Mouse (Mus musculus): ENCODE data around the gene Vmn2r93.

Vmn2r93 gene

DNA sequence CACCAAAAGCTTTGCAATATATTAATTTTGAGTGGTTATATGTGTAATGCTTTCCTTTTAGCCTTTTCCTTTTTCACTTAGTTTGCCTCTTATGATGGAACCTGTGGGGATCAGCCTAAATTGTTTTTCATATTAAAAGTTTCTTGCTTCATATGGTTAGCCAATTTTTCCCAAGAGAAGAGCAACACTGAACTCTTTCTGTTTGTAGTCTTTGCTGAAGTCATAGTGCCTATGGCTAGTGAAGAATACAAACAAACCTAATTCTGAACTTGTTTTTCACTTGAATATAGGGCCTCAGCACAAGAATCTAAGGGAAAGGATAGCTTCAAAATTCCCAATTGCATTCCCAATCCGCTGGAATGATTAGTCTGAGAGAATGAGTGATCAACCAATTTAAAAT, at the start of gene Vmn2r93:
Vmn2r93 (plus strand) TSS at position 301 of the 400 bp plus-strand sequence.
- no peak for DNase-seq (ENCODE audit: low spot score in 2 of 2)

DNA sequence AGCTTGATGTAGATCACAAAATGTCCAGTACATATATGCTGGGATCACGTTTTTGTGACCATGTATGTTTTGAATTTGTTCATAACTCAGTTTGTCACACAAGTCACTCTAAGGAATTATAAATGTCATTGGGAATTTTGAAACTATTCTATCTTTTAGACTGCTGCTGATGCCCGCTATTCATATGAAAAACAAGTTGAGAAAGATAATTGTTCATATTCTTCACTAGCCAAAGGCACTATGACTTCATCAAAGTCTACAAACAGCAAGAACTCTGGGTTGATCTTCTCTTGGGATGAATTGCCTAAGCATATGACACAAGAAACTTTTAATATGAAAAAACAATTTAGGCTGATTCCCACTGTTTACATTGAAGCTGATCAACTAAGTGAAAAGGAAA, 20.2 kb upstream of the Vmn2r93 start, which contains the start of gene Vmn2r94:
Vmn2r94 (minus strand) TSS at position 101 of the 400 bp plus-strand sequence.
- DNase-seq (ENCODE audit: low spot score in 2 of 2) = no peak

DNA sequence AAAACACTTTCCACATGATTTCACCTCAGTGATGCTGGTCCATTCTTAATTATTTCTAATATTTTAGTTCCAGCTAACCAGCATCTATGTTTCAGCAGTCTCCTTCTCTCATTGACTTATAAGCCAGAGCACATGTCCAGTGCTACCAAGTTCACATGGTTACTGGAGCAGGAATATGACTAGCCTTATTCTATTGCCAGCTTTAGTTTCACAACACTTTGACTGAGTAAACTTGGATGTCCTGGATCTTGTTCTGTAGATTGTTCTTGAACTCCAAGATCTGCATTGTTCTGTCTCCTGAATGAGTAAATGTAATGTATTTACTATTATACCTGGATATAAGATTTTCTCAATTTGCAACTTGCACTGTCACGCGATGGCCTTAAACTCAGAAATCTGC, 25.1 kb downstream of the Vmn2r93 start:
- no peak for DNase-seq (ENCODE audit: low spot score in 2 of 2)

DNA sequence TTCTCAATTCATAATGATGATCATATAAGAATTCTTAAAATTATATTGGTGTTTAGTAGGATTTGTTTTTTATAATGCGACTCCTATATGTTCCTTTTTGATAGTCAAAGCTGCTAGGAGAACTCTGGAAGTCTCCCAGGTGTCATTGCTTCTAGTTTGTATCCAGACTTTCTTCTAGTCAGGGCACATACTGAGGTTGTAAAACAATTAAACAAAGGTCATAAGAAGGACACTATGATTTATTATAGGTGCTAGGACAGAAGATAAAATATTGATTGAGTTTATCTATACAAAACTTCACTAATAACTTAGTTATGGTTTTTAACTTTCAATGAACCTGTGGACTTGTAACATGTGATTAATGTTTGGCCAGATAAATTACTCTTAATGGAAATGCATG, 62.1 kb downstream of the Vmn2r93 start:
- no peak for DNase-seq (ENCODE audit: low spot score in 2 of 2)

DNA sequence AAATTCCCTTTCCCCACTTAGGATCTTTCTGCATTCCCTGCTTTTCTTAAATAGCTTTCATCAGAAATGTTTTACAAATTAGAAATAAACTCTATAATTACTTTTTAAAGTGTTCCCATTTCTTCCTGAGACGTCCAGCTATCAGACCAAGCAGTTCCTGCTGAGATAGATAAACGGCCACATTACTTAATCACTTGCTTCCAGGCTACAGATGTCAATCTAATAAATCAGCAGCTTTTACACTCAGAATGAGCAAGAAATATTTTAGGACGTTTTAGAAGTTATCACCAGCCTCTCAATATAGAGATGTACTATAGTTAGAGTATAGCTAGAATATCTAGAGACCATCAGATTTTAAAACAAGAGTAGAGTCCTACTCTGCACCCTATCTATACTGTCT, 62.7 kb downstream of the Vmn2r93 start:
- DNase-seq (ENCODE audit: low spot score in 2 of 2) = no peak
